Mouse (Mus musculus): ENCODE data around the gene Kpna7. TPM values are rescaled to one million over a fixed set of nuclear protein-coding genes. Genes with fewer than 3 reads are reported as not detected.
"Not testable (repeated sequence)": the region's sequence is repeated elsewhere in the genome, so short reads cannot be mapped to it uniquely, and the experiment has no call there.

Gene Kpna7
- polyA plus RNA-seq, 1 experiment from 2014 or later: not detected

DNA sequence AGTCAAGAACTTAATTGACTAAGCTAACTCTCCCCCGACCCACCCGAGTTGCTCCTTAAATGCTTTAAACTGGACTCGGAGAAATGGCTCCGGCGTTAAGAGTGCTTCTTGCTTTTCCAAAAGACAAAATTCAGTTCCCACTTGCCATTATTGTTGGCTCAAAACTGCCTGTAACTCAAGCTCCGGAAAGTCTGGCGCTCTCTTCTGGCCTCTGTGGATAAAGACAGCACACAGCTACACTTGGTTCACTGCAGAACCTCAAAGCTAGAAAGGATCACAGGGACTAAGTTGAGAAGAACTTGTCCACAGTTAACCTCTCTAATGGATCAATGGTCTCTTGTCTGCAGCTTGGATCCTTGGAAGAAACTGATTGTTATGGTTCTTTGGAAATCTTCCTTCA is 25.1 kb downstream of the Kpna7 start:
- no peaks in the 10 kb centered on the region for H3K27me3 ChIP-seq
- no peak overlapping the region for H3K27ac ChIP-seq
- no peak overlapping the region for H3K4me2 ChIP-seq
- H3K36me3 ChIP-seq: no peaks in the 10 kb centered on the region
- H3K4me3 ChIP-seq: no peak overlapping the region
- WGBS: 86% methylated on average over 7 of the region's 7 CpGs
- H3K9ac ChIP-seq: no peak overlapping the region
- no peaks in the 10 kb centered on the region for H3K4me1 ChIP-seq (replicated peaks)
- H3K9me3 ChIP-seq: no peaks in the 10 kb centered on the region
- ATAC-seq (ENCODE audit: low FRiP score): no peak

GRCm38 (mm10) chr5:145057907-145058306 is 25.9 kb downstream of the Kpna7 start:
- Histone ChIP-seq H3K27me3 (no peaks in the 10 kb centered on the region), H3K27ac (no peak overlapping the region), H3K4me1 (replicated peaks) (no peaks in the 10 kb centered on the region), H3K9ac (no peak overlapping the region), H3K36me3 (no peaks in the 10 kb centered on the region), H3K9me3 (no peaks in the 10 kb centered on the region), H3K4me2 (no peak overlapping the region), H3K4me3 (no peak overlapping the region)
- no peak for ATAC-seq (ENCODE audit: low FRiP score)
- 76% methylated on average over 8 of the region's 8 CpGs for WGBS

DNA sequence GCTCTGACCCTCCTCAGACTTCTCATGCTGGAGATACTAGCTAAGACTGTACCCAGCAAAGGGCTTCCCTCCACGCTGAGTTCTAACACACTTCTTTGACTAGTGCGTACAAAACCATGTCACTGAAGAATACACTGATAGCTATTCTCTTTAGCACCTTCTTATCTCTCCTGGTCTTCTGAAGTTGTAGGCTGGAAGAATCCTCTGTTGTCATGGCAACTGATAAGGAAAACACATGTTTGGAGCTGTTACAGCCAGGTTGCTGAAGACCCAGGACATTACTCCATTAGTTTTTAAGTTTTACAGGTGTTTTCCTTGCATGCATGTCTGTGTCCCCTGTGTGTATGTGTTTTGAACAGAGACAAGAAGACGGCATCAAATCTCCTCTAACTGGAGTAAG is 29.6 kb downstream of the Kpna7 start:
- not testable (repeated sequence) for H3K4me3 ChIP-seq; H3K27me3 ChIP-seq; H3K27ac ChIP-seq; H3K9me3 ChIP-seq; H3K4me2 ChIP-seq; H3K9ac ChIP-seq; H3K4me1 ChIP-seq (replicated peaks); H3K36me3 ChIP-seq; ATAC-seq (ENCODE audit: low FRiP score)
- WGBS: 84% methylated on average over 3 of the region's 3 CpGs

- H3K27me3 ChIP-seq; H3K9ac ChIP-seq; H3K4me3 ChIP-seq; H3K27ac ChIP-seq; H3K4me1 ChIP-seq (replicated peaks); ATAC-seq (ENCODE audit: low FRiP score); H3K4me2 ChIP-seq; H3K36me3 ChIP-seq; H3K9me3 ChIP-seq: not testable (repeated sequence)
- 90% methylated on average over 3 of the region's 3 CpGs for WGBS
Observed at GRCm38 (mm10) chr5:145042690-145043089, 41.1 kb downstream of the Kpna7 start, which contains the start of gene 1700018F24Rik. TSS of gene 1700018F24Rik (plus strand) at chr5:145042990.

GRCm38 (mm10) chr5:145041628-145042027 is 42.2 kb downstream of the Kpna7 start:
- Histone ChIP-seq H3K27me3 (no peaks in the 10 kb centered on the region), H3K36me3 (no peaks in the 10 kb centered on the region), H3K27ac (no peak overlapping the region), H3K4me3 (no peak overlapping the region), H3K9me3 (no peaks in the 10 kb centered on the region), H3K4me1 (replicated peaks) (no peaks in the 10 kb centered on the region), H3K9ac (no peak overlapping the region), H3K4me2 (no peak overlapping the region)
- WGBS: 48% methylated on average over 4 of the region's 4 CpGs
- ATAC-seq (ENCODE audit: low FRiP score): no peak

- 79% methylated on average over 5 of the region's 5 CpGs for WGBS
- not testable (repeated sequence) for H3K4me3 ChIP-seq; H3K9ac ChIP-seq; H3K27me3 ChIP-seq; H3K36me3 ChIP-seq; H3K9me3 ChIP-seq; ATAC-seq (ENCODE audit: low FRiP score); H3K4me2 ChIP-seq; H3K4me1 ChIP-seq (replicated peaks); H3K27ac ChIP-seq
Observed at GRCm38 (mm10) chr5:145032391-145032790, 51.4 kb downstream of the Kpna7 start, which contains the start of gene Gm4871. TSS of gene Gm4871 (minus strand) at chr5:145032754.

GRCm38 (mm10) chr5:145030476-145030875 is 53.4 kb downstream of the Kpna7 start:
- H3K4me2 ChIP-seq; H3K27me3 ChIP-seq; H3K27ac ChIP-seq; ATAC-seq (ENCODE audit: low FRiP score); H3K4me3 ChIP-seq; H3K9me3 ChIP-seq; H3K4me1 ChIP-seq (replicated peaks); H3K36me3 ChIP-seq; H3K9ac ChIP-seq: not testable (repeated sequence)
- 86% methylated on average over 1 of the region's 1 CpGs for WGBS

DNA sequence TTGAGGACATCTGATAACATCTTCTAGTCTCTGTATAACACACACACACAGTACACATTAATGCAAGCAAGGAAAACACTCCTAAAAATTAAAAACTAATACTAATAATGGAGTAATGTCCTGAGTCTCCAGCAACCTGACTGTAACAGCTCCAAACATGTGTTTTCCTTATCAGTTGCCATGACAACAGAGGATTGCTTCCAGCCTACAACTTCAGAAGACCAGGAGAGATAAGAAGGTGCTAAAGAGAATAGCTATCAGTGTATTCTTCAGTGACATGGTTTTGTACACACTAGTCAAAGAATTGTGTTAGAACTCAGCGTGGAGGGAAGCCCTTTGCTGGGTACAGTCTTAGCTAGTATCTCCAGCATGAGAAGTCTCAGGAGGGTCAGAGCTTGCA is 63.1 kb downstream of the Kpna7 start:
- H3K27me3 ChIP-seq; H3K9ac ChIP-seq; H3K27ac ChIP-seq; H3K4me3 ChIP-seq; H3K4me2 ChIP-seq; ATAC-seq (ENCODE audit: low FRiP score); H3K36me3 ChIP-seq; H3K9me3 ChIP-seq; H3K4me1 ChIP-seq (replicated peaks): not testable (repeated sequence)
- WGBS: 79% methylated on average over 1 of the region's 1 CpGs

GRCm38 (mm10) chr5:145020254-145020653 is 63.6 kb downstream of the Kpna7 start:
- WGBS: 52% methylated on average over 1 of the region's 1 CpGs
- H3K4me1 ChIP-seq (replicated peaks); H3K27ac ChIP-seq; H3K4me2 ChIP-seq; H3K27me3 ChIP-seq; H3K9ac ChIP-seq; ATAC-seq (ENCODE audit: low FRiP score); H3K4me3 ChIP-seq; H3K36me3 ChIP-seq; H3K9me3 ChIP-seq: not testable (repeated sequence)

- H3K27ac ChIP-seq; H3K4me3 ChIP-seq; H3K36me3 ChIP-seq; H3K4me1 ChIP-seq (replicated peaks); H3K27me3 ChIP-seq; H3K4me2 ChIP-seq; ATAC-seq (ENCODE audit: low FRiP score); H3K9me3 ChIP-seq; H3K9ac ChIP-seq: not testable (repeated sequence)
- WGBS: 11% methylated on average over 2 of the region's 2 CpGs
Observed at GRCm38 (mm10) chr5:145016761-145017160, 67.1 kb downstream of the Kpna7 start.

DNA sequence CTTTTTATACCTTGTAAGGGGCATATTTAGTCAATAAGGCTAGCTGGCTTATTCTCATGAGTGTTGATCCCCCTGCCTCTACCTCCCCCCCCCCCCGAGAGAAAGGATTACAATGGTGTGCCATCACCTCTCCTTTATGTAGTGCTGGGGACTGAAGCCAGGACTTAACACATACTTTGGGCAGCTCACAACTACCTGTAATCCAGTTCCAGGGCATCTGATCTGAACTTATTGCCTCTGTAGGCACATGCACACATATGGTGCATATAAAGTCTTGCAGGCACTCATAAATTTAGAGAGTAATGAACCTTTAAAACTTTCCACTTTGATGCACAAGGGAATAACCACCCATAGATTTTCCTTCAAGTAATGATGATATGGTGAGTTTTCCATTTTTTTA is 69.6 kb downstream of the Kpna7 start:
- H3K27ac ChIP-seq: no peak overlapping the region
- WGBS: 87% methylated on average over 1 of the region's 1 CpGs
- H3K4me1 ChIP-seq (replicated peaks): no peaks in the 10 kb centered on the region
- no peak for ATAC-seq (ENCODE audit: low FRiP score)
- no peak overlapping the region for H3K4me2 ChIP-seq
- H3K36me3 ChIP-seq: no peaks in the 10 kb centered on the region
- H3K27me3 ChIP-seq: no peaks in the 10 kb centered on the region
- no peak overlapping the region for H3K4me3 ChIP-seq
- H3K9me3 ChIP-seq: no peaks in the 10 kb centered on the region
- no peak overlapping the region for H3K9ac ChIP-seq

DNA sequence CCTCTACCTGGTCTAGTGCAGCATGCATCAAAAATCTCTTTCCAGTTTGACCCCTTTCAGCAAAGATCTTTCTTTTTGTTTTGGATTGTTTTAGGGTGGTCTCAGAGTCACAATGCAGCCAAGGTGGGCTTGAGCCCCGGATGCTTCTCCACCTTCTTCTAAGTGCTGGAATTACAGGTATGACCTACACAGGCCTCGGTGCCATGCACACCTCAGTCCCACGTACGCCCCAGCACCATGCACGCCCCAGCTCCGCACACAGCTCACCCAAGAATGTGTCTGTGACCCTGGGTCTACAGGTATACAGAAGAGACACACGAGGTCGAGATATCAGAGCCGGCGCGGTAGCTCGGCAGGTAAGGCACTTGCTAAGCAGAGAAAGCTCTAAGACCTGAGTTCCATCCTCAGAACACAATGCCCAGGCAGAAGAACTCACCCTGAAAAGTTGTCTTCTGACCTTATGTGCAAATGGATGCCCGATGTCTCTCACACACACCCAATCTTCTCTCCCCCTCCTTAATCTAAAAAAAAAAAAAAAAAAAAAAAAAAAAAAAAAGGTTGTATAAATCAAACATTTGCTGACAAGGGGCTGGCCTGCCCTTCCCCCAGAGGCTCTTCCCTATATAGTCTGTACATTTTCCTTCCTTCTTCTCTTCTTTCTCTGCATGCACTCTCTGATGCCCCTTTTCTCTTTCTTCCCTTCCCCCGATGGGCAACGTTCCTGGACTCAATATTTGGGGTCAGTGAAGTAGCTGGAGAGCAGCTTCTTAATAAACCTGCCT is 74.8 kb downstream of the Kpna7 start:
- 91% methylated on average over 15 of the region's 15 CpGs for WGBS
- H3K4me2 ChIP-seq: no peak overlapping the region
- H3K9ac ChIP-seq: no peak overlapping the region
- no peaks in the 10 kb centered on the region for H3K9me3 ChIP-seq
- H3K4me3 ChIP-seq: no peak overlapping the region
- H3K27ac ChIP-seq: no peak overlapping the region
- ATAC-seq (ENCODE audit: low FRiP score): no peak
- H3K4me1 ChIP-seq (replicated peaks): no peaks in the 10 kb centered on the region
- H3K36me3 ChIP-seq: no peaks in the 10 kb centered on the region
- no peaks in the 10 kb centered on the region for H3K27me3 ChIP-seq

- Histone ChIP-seq H3K27ac (no peak overlapping the region), H3K9ac (no peak overlapping the region), H3K4me2 (no peak overlapping the region), H3K27me3 (no peaks in the 10 kb centered on the region), H3K36me3 (no peaks in the 10 kb centered on the region), H3K4me3 (no peak overlapping the region), H3K4me1 (replicated peaks) (no peaks in the 10 kb centered on the region), H3K9me3 (no peaks in the 10 kb centered on the region)
- no peak for ATAC-seq (ENCODE audit: low FRiP score)
- 84% methylated on average over 6 of the region's 6 CpGs for WGBS
Observed at GRCm38 (mm10) chr5:145005596-145005995, 78.2 kb downstream of the Kpna7 start.

All from hindbrain, embryonic 13.5 days (tissue).